Mouse (Mus musculus): Measurements from ENCODE around the gene Gm11983. TPM values are rescaled to one million over a fixed set of nuclear protein-coding genes. Genes with fewer than 3 reads are reported as not detected.
"Not testable (repeated sequence)": the region's sequence is repeated elsewhere in the genome, so short reads cannot be mapped to it uniquely, and the experiment has no call there.

The Gm11983 gene
- not detected in 2 replicates for polyA plus RNA-seq (2015; fragmentation: Nextera tagmentation; extraction: Ambion mirVana)

- no peak within 1 kb of the TSS for H3K9ac ChIP-seq (replicated peaks)
- TF ChIP-seq EP300 (IDR thresholded peaks at IDR 0.05; ENCODE audit: low read depth) (no peak), CTCF (IDR thresholded peaks at IDR 0.05; ENCODE audit: low read depth) (no peak)
- no peak for ATAC-seq
These were observed at the start of gene Gm11983 for GRCm38 (mm10) chr11:6837554-6837953. Gm11983 (minus strand) TSS chr11:6837654.

GRCm38 (mm10) chr11:6883045-6883444 lies 45.6 kb upstream of the Gm11983 start:
- H3K36me3 ChIP-seq (replicated peaks; ENCODE audit: insufficient read depth, low read length); H3K4me3 ChIP-seq (ENCODE audit: low read depth, low read length); H3K4me2 ChIP-seq (ENCODE audit: low read depth, low read length); H3K9me3 ChIP-seq (ENCODE audit: low read length); H3K4me1 ChIP-seq (ENCODE audit: insufficient read depth); H3K27me3 ChIP-seq (ENCODE audit: insufficient read depth, low read length); H3K27ac ChIP-seq (ENCODE audit: low read depth); H3K9ac ChIP-seq (replicated peaks); DNase-seq; ATAC-seq: not testable (repeated sequence)
- WGBS (ENCODE audit: insufficient replicate concordance): 87% methylated on average over 4 of the region's 4 CpGs

More at GRCm38 (mm10) chr11:6837554-6837953, at the start of gene Gm11983:
- H3K27me3 ChIP-seq (ENCODE audit: insufficient read depth, low read length): no peaks in the 10 kb centered on the region
- 53% methylated on average over 1 of the region's 1 CpGs for WGBS (ENCODE audit: insufficient replicate concordance)
- H3K4me2 ChIP-seq (ENCODE audit: low read depth, low read length): no peak within 1 kb of the TSS
- no peaks in the 10 kb centered on the region for H3K9me3 ChIP-seq (ENCODE audit: low read length)
- no peaks in the 10 kb centered on the region for H3K4me1 ChIP-seq (ENCODE audit: insufficient read depth)
- no peak for DNase-seq
- H3K36me3 ChIP-seq (replicated peaks; ENCODE audit: insufficient read depth, low read length): no peaks in the 10 kb centered on the region
- no peak within 1 kb of the TSS for H3K4me3 ChIP-seq (ENCODE audit: low read depth, low read length)
- no peak within 1 kb of the TSS for H3K27ac ChIP-seq (ENCODE audit: low read depth)

GRCm38 (mm10) chr11:6881614-6882013 lies 44.2 kb upstream of the Gm11983 start:
- ATAC-seq: no peak
- H3K36me3 ChIP-seq (replicated peaks; ENCODE audit: insufficient read depth, low read length): no peaks in the 10 kb centered on the region
- peak; percentile 53 for DNase-seq
- WGBS (ENCODE audit: insufficient replicate concordance): 41% methylated on average over 5 of the region's 5 CpGs
- H3K4me2 ChIP-seq (ENCODE audit: low read depth, low read length): no peak overlapping the region
- H3K9ac ChIP-seq (replicated peaks): no peak overlapping the region
- TF ChIP-seq EP300 (IDR thresholded peaks at IDR 0.05; ENCODE audit: low read depth) (no peak), CTCF (IDR thresholded peaks at IDR 0.05; ENCODE audit: low read depth) (peak; percentile 62)
- no peaks in the 10 kb centered on the region for H3K9me3 ChIP-seq (ENCODE audit: low read length)
- H3K27ac ChIP-seq (ENCODE audit: low read depth): no peak overlapping the region
- H3K4me3 ChIP-seq (ENCODE audit: low read depth, low read length): no peak overlapping the region
- H3K27me3 ChIP-seq (ENCODE audit: insufficient read depth, low read length): no peaks in the 10 kb centered on the region
- H3K4me1 ChIP-seq (ENCODE audit: insufficient read depth): no peaks in the 10 kb centered on the region

GRCm38 (mm10) chr11:6877740-6878139 lies 40.3 kb upstream of the Gm11983 start:
- no peak for ATAC-seq
- Histone ChIP-seq H3K4me2 (ENCODE audit: low read depth, low read length) (no peak overlapping the region), H3K4me1 (ENCODE audit: insufficient read depth) (no peaks in the 10 kb centered on the region), H3K36me3 (replicated peaks; ENCODE audit: insufficient read depth, low read length) (no peaks in the 10 kb centered on the region), H3K27me3 (ENCODE audit: insufficient read depth, low read length) (no peaks in the 10 kb centered on the region), H3K9ac (replicated peaks) (no peak overlapping the region), H3K9me3 (ENCODE audit: low read length) (no peaks in the 10 kb centered on the region), H3K4me3 (ENCODE audit: low read depth, low read length) (no peak overlapping the region), H3K27ac (ENCODE audit: low read depth) (no peak overlapping the region)
- no peak for DNase-seq
- no peak for TF ChIP-seq CTCF (IDR thresholded peaks at IDR 0.05; ENCODE audit: low read depth)
- TF ChIP-seq EP300 (IDR thresholded peaks at IDR 0.05; ENCODE audit: low read depth): no peak
- 66% methylated on average over 6 of the region's 6 CpGs for WGBS (ENCODE audit: insufficient replicate concordance)

- no peaks in the 10 kb centered on the region for H3K9me3 ChIP-seq (ENCODE audit: low read length)
- DNase-seq: no peak
- ATAC-seq: peak; percentile 95
- TF ChIP-seq EP300 (IDR thresholded peaks at IDR 0.05; ENCODE audit: low read depth): peak; percentile 39; the same call in 1 of the 2 replicates
- TF ChIP-seq CTCF (IDR thresholded peaks at IDR 0.05; ENCODE audit: low read depth): no peak
- no peak overlapping the region for H3K27ac ChIP-seq (ENCODE audit: low read depth)
- H3K9ac ChIP-seq (replicated peaks): no peak overlapping the region
- no peak overlapping the region for H3K4me3 ChIP-seq (ENCODE audit: low read depth, low read length)
- H3K27me3 ChIP-seq (ENCODE audit: insufficient read depth, low read length): no peaks in the 10 kb centered on the region
- H3K4me1 ChIP-seq (ENCODE audit: insufficient read depth): no peaks in the 10 kb centered on the region
- WGBS (ENCODE audit: insufficient replicate concordance): 48% methylated on average over 1 of the region's 1 CpGs
- no peak overlapping the region for H3K4me2 ChIP-seq (ENCODE audit: low read depth, low read length)
- H3K36me3 ChIP-seq (replicated peaks; ENCODE audit: insufficient read depth, low read length): no peaks in the 10 kb centered on the region
These were observed 33.5 kb upstream of the Gm11983 start for GRCm38 (mm10) chr11:6870947-6871346.

- whole genome bisulfite sequencing (ENCODE audit: insufficient replicate concordance): 81% methylated on average over 3 of the region's 3 CpGs
- Histone ChIP-seq H3K4me2 (ENCODE audit: low read depth, low read length) (no peak overlapping the region), H3K4me3 (ENCODE audit: low read depth, low read length) (no peak overlapping the region), H3K4me1 (ENCODE audit: insufficient read depth) (no peaks in the 10 kb centered on the region), H3K27me3 (ENCODE audit: insufficient read depth, low read length) (no peaks in the 10 kb centered on the region; the same call in 1 of the 2 replicates), H3K9ac (replicated peaks) (no peak overlapping the region), H3K9me3 (ENCODE audit: low read length) (no peaks in the 10 kb centered on the region), H3K36me3 (replicated peaks; ENCODE audit: insufficient read depth, low read length) (no peaks in the 10 kb centered on the region), H3K27ac (ENCODE audit: low read depth) (no peak overlapping the region)
- TF ChIP-seq EP300 (IDR thresholded peaks at IDR 0.05; ENCODE audit: low read depth) (no peak), CTCF (IDR thresholded peaks at IDR 0.05; ENCODE audit: low read depth) (no peak)
- ATAC-seq (no peak), DNase-seq (no peak)
These were observed 28.1 kb upstream of the Gm11983 start for GRCm38 (mm10) chr11:6865536-6865935.

GRCm38 (mm10) chr11:6862185-6862584 lies 24.7 kb upstream of the Gm11983 start:
- no peaks in the 10 kb centered on the region; the same call in 1 of the 2 replicates for H3K9me3 ChIP-seq (ENCODE audit: low read length)
- H3K36me3 ChIP-seq (replicated peaks; ENCODE audit: insufficient read depth, low read length): no peaks in the 10 kb centered on the region

More at GRCm38 (mm10) chr11:6862185-6862584, 24.7 kb upstream of the Gm11983 start:
- Histone ChIP-seq H3K4me3 (ENCODE audit: low read depth, low read length) (no peak overlapping the region), H3K27ac (ENCODE audit: low read depth) (no peak overlapping the region), H3K9ac (replicated peaks) (no peak overlapping the region), H3K27me3 (ENCODE audit: insufficient read depth, low read length) (no peaks in the 10 kb centered on the region; the same call in 1 of the 2 replicates), H3K4me2 (ENCODE audit: low read depth, low read length) (no peak overlapping the region), H3K4me1 (ENCODE audit: insufficient read depth) (no peaks in the 10 kb centered on the region)
- TF ChIP-seq EP300 (IDR thresholded peaks at IDR 0.05; ENCODE audit: low read depth) (no peak), CTCF (IDR thresholded peaks at IDR 0.05; ENCODE audit: low read depth) (no peak)
- 66% methylated on average over 3 of the region's 3 CpGs for WGBS (ENCODE audit: insufficient replicate concordance)
- no peak for ATAC-seq
- DNase-seq: no peak
